Mouse (Mus musculus): Measurements from ENCODE around the gene Nars2.
A peak's percentile ranks its signal among the peaks of the same experiment; 100 is the strongest.
"Not testable (repeated sequence)": the region's sequence is repeated elsewhere in the genome, so short reads cannot be mapped to it uniquely, and the experiment has no call there.

Nars2 gene

DNA sequence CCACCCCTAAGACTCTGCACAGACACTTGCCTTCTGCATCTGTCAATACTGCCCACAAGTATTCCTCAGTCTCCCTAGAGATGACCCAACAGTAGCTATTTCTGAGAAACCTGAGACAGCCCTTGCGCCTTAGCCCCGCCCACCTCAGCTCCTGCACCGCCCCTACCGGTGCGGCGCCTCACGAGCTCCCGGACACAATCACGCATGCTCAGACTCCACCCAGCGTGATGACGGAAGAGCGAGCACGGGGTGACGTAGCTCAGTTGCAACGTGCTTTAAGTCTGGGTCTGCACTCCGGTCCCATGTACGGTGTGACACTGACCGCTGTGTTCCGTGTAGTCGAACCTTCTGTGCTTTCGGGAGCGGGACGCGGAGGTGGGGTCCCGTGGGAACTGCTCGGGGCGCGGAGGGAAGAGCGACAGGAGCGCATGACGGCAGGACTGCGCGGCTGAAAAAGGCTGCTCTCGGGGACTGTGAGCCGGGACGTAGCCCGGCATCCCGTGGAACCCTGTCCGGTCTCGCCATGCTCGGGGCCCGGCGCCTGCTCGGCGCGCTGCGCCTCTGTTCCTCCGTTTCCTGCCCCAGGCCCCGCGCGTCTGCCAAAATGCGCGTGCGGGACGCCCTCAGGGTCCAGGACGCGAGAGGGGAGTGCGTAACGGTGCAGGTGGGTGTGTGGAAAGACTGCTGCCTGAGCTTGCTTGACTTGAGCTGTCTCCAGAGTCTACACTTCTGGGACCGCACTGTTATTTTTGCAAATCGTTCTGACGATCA is at the start of gene Nars2:
TSS of gene Nars2 (plus strand) at position 225 of the 771 bp plus-strand sequence.
- DNase-seq (ENCODE audit: low read depth): peak; percentile 98

- DNase-seq (ENCODE audit: low read depth): no peak
These were observed 49.1 kb upstream of the Nars2 start for GRCm38 (mm10) chr7:96902183-96902582.

GRCm38 (mm10) chr7:96903088-96903985 is 48.0 kb upstream of the Nars2 start:
- DNase-seq (ENCODE audit: low read depth): no peak

DNA sequence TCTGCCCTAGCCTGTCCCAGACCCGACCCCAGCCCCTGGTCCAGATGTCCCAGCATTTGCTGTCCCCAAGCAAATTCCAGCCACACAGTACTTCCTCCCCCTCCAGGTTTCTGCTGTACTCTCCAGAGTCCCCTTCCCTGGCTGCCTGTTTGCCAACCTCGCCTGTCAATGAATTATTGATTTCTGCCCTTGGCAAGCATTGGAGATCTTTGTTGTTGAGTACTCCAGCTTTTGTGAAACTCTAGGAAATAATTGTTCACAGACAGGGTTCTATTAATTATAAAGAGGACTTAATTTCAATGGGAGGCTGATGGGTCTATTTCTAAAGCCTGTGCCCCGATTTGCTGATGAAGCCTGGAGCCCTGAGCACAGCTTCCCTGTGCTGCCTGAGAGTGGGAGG is 46.9 kb upstream of the Nars2 start:
- DNase-seq (ENCODE audit: low read depth): no peak

- no peak for DNase-seq (ENCODE audit: low read depth)
These were observed 46.4 kb upstream of the Nars2 start for GRCm38 (mm10) chr7:96904936-96905335.

DNA sequence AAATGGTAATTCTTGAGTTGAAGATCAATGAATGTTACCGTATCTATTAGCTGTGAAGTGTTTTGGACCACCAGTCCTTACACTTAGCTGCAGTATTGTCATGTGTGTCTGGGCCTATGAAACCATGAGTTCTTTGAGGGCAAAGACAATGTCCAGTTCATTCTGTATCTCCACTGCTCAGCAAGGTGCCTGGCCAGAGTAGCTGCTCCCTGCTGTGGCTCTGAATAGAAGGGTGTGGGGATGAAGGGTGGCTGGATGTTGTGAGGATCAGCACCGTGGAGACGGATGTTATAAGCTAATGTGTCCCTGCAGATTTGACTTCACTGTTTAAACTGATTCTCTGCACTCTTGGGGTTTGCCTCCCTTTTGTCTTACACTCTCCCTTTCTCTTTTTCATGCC is 45.9 kb upstream of the Nars2 start:
- no peak for DNase-seq (ENCODE audit: low read depth)

DNA sequence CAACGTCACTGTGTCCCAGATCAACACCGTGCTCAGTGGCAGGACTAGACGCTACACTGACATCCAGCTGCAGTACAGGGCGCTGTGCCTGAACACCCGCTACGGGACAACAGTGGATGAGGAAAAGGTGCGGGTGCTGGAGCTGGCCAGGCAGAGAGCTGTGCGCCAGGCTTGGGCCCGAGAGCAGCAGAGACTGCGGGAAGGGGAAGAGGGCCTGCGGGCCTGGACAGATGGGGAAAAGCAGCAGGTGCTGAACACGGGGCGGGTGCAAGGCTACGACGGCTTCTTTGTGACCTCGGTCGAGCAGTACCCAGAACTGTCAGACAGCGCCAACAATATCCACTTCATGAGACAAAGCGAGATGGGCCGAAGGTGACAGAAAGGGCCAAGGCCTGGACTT is 45.1 kb upstream of the Nars2 start:
- no peak for DNase-seq (ENCODE audit: low read depth)

- no peak for DNase-seq (ENCODE audit: low read depth)
These were observed 43.2 kb upstream of the Nars2 start for GRCm38 (mm10) chr7:96907971-96908680.

DNA sequence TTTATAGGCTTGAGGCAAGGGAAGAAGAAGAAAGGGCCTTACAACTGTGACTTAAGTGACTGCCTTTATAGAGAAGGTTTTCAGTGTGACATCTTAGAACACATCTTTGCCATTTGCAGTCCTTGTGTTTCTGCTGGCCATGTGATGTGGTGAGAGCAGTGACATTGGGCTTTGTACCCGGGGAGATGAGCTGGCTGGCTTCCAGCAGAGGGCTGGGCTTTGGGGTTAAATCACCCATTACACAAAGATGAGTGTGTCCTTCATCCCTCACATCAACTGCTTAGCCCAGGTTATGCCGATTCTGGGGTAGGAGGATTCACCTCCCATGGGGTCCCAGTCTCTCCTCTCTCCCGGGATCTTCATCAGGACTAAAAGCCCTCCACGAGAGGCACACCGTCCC is 41.4 kb upstream of the Nars2 start:
- DNase-seq (ENCODE audit: low read depth): peak; percentile 2

DNA sequence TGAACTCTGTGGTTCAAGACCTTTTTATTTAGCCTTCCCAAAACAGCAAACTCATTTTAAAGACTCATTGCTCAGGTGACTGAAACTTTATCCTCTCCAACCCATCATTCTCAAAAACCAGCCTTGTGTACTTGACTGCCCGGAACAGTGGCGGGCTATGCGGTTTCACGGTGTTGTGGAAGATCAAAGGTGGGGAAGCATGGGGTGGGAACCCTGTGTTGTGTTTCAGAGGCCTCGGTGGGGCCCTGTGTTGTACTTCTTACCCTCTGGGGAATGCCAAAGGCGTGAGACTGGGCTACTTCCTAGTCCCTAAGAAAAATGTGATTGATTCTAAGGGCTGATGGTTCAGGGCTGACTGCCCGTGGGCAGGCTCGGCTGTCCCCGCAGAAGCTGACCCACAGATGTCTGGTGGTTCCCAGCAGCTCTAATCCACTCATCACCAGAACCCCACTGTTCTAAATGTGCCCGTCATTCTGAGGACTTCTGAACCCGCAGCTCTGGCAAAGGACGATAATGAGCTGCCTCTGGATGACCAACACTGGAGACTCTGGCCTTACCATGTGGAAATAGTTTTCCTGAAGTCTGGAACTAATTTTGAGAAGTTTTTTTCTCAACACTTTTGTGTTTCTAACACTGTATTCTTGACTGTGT is 40.9 kb upstream of the Nars2 start:
- no peak for DNase-seq (ENCODE audit: low read depth)

GRCm38 (mm10) chr7:96914031-96914430 is 37.3 kb upstream of the Nars2 start:
- peak; percentile 75 for DNase-seq (ENCODE audit: low read depth)

DNA sequence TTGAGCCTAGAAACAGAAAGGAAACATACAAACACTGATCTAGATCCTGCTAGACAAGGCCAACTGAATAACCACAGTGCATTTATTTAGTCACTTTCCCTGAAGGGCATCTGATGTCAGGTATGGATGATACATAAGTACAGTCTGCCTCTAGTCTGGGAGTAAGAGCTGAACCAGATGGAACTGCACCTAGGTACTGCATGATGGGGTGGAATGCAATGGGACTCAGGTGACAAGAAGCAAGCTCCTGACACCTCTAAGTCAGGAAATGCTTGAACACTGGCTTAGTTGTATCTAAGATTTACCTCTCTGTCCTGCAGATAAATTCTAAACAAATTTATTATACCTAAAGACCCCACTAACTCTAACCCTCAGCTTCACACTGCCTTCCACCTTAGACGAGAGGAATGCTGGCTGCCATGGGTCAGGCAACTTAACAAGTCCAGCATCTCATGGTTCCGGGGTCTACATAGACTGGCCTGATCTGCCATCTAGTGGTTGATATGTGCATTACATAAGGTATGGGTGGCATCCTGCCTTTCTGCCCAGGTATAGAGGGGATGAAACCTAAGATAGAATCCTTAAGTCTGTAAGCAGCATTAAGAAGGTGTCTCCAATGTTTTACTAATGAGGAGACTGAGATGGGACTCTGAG is 35.7 kb upstream of the Nars2 start:
- peak; percentile 71 for DNase-seq (ENCODE audit: low read depth)

DNA sequence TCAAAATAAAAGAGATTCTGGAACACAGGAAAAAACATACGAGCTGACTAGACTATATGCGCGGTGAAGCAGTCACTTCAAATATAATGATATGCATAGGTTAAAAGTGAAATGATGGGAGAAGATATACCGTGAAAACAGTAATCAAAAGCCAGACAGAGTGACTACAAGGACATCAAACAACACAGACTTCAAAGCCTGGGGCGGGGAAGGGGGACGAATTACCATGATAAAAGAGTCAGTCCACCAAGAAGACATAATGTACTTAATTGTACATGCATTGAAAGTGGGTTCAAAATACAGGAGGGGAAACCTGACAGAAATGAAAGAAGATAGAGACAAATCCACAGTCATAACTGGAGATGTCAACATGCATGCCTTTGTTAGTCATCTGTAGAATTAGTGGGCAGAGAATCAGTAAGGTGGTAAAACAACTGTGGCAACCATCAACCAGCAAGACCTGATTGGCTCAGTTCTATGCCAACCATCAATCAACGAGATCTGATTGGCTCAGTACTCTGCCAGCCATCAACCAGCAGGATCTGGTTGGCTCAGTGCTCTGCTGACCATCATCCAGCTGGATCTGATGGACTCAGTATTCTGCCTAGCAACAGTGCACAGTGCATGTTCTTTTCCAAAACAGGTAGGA is 30.7 kb upstream of the Nars2 start:
- DNase-seq (ENCODE audit: low read depth): peak; percentile 12

DNA sequence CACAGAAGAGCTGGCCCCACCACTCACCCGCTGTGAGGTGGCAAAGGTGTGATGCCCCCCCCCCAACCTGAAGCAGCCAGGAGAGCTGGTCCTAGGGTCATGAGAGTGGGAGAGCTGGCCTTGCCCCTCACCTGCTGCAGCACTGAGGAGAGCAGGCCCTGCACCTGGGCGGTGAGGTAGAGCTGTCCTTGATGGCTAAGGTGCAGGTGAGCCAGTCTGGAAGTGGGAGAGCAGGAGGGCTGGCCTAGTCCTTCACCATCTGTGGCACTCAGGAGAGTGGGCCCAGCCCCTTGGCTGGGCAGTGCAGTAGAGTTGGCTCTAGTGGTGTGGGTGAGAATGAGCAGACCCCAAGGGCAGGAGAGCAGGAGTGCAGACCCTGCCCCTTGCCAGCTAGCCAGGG is 28.4 kb upstream of the Nars2 start:
- no peak for DNase-seq (ENCODE audit: low read depth)

DNA sequence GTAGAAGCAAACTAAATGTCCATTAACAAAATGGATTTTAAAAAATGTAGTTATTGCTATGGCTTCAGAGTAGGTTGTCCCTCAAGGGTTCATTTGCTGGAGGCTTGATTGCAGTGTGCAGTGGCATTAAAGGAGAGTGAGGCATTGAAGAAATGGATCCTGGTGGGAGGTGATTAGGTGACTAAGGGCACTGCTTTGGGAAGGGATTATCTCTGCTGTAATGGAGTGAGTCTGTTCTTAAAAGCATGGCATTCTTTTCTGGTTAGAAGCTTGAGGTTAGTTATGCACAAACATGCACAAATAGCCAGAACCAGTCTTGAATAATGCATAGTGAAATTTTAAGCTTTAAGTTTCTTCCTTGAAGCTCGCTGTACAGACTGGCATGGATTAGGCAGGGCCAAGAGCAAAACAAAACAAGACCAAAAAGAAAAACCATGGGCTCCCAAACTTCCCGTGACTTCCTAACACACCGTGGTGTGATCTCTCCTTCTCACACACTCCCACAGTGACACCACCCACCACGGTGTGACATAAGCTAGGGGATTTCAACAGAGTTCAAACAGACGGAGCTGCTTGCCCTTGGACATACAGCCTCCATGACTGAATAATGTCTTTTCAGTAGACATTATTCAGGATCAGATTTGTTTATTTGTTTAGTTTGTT is 7.5 kb upstream of the Nars2 start:
- DNase-seq (ENCODE audit: low read depth): no peak

DNA sequence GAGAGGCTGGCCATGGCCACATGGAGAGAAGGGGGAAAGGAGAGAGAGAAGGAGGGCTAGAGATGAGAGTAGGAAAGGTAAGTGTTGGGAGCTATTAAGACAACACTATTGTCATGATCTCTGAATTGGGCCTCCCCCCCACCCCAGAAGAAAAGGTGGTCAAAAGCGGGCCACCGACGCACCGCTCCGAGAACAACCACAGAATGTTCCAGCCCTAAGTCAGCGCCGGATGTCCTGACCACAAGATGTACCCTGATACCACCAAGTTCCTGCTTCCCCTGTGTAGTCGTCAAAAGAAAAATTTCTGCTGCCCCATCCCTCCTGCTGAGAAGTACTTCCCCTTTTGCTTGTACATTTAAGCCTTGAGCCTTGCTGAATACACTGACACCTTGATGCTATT is 4.8 kb upstream of the Nars2 start:
- DNase-seq (ENCODE audit: low read depth): not testable (repeated sequence)

DNA sequence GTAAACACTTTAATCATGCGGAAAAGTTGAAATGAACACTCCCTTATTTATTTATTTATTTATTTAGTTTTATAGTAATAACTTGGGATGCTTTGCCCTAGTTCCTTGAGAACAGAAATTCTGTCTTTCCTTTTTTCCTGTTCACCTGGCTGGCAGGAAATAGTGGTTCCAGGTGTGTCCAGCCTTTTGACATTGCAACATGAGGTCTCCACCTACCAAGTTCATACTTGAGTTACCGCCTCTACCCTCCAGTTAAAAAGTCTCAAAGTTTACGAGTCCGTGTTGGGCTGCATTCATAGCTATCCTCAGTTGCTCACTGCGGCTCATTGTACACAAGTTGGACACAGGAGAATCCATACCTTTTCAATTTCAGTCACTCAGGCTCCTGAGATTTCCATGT is 789 bp downstream of the Nars2 start:
- DNase-seq (ENCODE audit: low read depth): peak; percentile 20

DNA sequence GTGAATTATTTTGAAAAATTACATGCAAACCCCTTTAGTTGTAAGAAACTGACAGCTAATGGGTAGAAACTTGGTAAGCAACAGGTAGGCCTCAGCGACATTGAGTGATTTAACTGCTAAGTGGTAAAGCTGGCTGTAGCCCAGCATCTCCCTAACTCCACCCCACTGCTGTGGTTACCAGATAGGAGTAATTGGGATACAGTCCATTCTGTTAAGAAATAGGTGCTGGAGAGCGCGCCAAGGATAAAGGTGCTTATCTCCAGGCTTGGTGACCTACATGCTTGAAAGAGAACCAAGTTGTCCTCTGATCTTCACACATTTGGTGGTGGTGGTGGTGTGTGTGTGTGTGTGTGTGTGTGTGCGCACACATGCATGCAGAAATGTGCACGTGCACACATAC is 7.9 kb downstream of the Nars2 start:
- DNase-seq (ENCODE audit: low read depth): no peak

- DNase-seq (ENCODE audit: low read depth): no peak
These were observed 15.9 kb downstream of the Nars2 start for GRCm38 (mm10) chr7:96967188-96967587.

GRCm38 (mm10) chr7:96970359-96970758 is 19.1 kb downstream of the Nars2 start:
- peak; percentile 84 for DNase-seq (ENCODE audit: low read depth)

All from 416B (cell line).